Mouse (Mus musculus) neural tube, embryonic 14.5 days (tissue): ENCODE data around the gene Krt77. TPM values are rescaled to one million over a fixed set of nuclear protein-coding genes. Genes with fewer than 3 reads are reported as not detected.

ENCODE experiments used
- ATAC-seq: fragments of 200-750 bp; cut with Nextera tagmentation; 2 replicates; pipeline ENCODE4 v1.8.0; 2017; ENCODE audit warnings: low read depth, mild to moderate bottlenecking, moderate TSS enrichment, moderate library complexity
- H3K27ac ChIP-seq: fragments of 300-500 bp; sonication (generic); 2 replicates; pipeline ENCODE4 v1.5.1; 2014; ENCODE audit warnings: low read depth, mild to moderate bottlenecking, control low read depth, low read length, moderate library complexity, mixed read lengths
- H3K27me3 ChIP-seq: fragments of 300-500 bp; sonication (generic); 2 replicates; pipeline ENCODE4 v1.6.1; 2014; ENCODE audit warnings: low read length; ENCODE audit not compliant: control insufficient read depth, insufficient read depth
- H3K36me3 ChIP-seq: fragments of 300-500 bp; sonication (generic); 2 replicates; pipeline ENCODE4 v1.6.1; 2014; ENCODE audit warnings: low read length, mixed read lengths; ENCODE audit not compliant: control insufficient read depth, insufficient read depth
- H3K4me1 ChIP-seq: fragments of 300-500 bp; sonication (generic); 2 replicates; pipeline ENCODE4 v1.6.1; 2014; ENCODE audit warnings: low read length; ENCODE audit not compliant: control insufficient read depth, insufficient read depth
- H3K4me2 ChIP-seq: fragments of 300-500 bp; sonication (generic); 2 replicates; pipeline ENCODE4 v1.6.1; 2014; ENCODE audit warnings: mild to moderate bottlenecking, low read depth, low read length, control low read depth
- H3K4me3 ChIP-seq: fragments of 300-500 bp; sonication (generic); 2 replicates; pipeline ENCODE4 v1.5.1; 2014; ENCODE audit warnings: low read depth, low read length, control low read depth, mixed read lengths
- H3K9ac ChIP-seq: fragments of 300-500 bp; sonication (generic); replicated peaks from 2 replicates; pipeline ENCODE4 v1.6.1; 2014; ENCODE audit warnings: low read depth, mild to moderate bottlenecking, control low read depth, low read length, mixed read lengths
- H3K9me3 ChIP-seq: fragments of 300-500 bp; sonication (generic); 2 replicates; pipeline ENCODE4 v1.6.1; 2016; ENCODE audit warnings: low read length; ENCODE audit not compliant: control insufficient read depth
- WGBS: fragments of 180-500 bp; shearing (Covaris S2); extraction: QIAGEN DNeasy Blood & Tissue Kit; methylation state at CpG from one replicate; pipeline ENCODE4 v1.1.7; 2014; 5-methylcytosine and 5-hydroxymethylcytosine counted together
- polyA plus RNA-seq: library from polyadenylated mRNA; unstranded; fragments of >200 nt; fragmentation: Nextera tagmentation; extraction: Ambion mirVana; gene quantifications from 2 replicates; pipeline ENCODE4 v1.2.1, GENCODE M21; 2014

Gene Krt77
- polyA plus RNA-seq, 1 experiment from 2014 or later = 0.44 TPM

GRCm38 (mm10) chr15:101850694-101851093 lies 18.8 kb downstream of the Krt77 start, which contains the start of gene Krt1:
Gene Krt1, minus strand, starts transcription at chr15:101850794.
- no peak within 1 kb of the TSS for H3K4me2 ChIP-seq
- H3K27ac ChIP-seq = no peak within 1 kb of the TSS
- no peak within 1 kb of the TSS for H3K4me3 ChIP-seq
- no peaks in the 10 kb centered on the region for H3K27me3 ChIP-seq
- 81% methylated on average over 6 of the region's 6 CpGs for WGBS
- peaks cover under 1% of the 10 kb centered on the region; the same call in 1 of the 2 replicates for H3K4me1 ChIP-seq
- no peak within 1 kb of the TSS for H3K9ac ChIP-seq
- H3K9me3 ChIP-seq = no peaks in the 10 kb centered on the region
- H3K36me3 ChIP-seq = no peaks in the 10 kb centered on the region
- no peak for ATAC-seq

- under 1% methylated on average over 32 of the region's 37 CpGs for WGBS
- peak; percentile 84 for ATAC-seq
- H3K27me3 ChIP-seq = no peaks in the 10 kb centered on the region
- peak overlapping the region; percentile 41 for H3K4me3 ChIP-seq
- peak overlapping the region; percentile 60 for H3K9ac ChIP-seq
- peaks cover 6% of the 10 kb centered on the region; the same call in 1 of the 2 replicates for H3K4me1 ChIP-seq
- H3K36me3 ChIP-seq = no peaks in the 10 kb centered on the region
- H3K9me3 ChIP-seq = no peaks in the 10 kb centered on the region
- peak overlapping the region; percentile 81 for H3K27ac ChIP-seq
- peak overlapping the region; percentile 55 for H3K4me2 ChIP-seq
Observed at GRCm38 (mm10) chr15:101845971-101846403, 23.5 kb downstream of the Krt77 start.

- Histone ChIP-seq H3K36me3 (no peaks in the 10 kb centered on the region), H3K27ac (no peak overlapping the region), H3K4me1 (peaks cover 6% of the 10 kb centered on the region; the same call in 1 of the 2 replicates), H3K9me3 (no peaks in the 10 kb centered on the region), H3K4me3 (no peak overlapping the region), H3K4me2 (no peak overlapping the region), H3K27me3 (no peaks in the 10 kb centered on the region), H3K9ac (no peak overlapping the region)
- WGBS = 67% methylated on average over 9 of the region's 9 CpGs
- no peak for ATAC-seq
Observed at GRCm38 (mm10) chr15:101843192-101843591, 26.3 kb downstream of the Krt77 start.

GRCm38 (mm10) chr15:101834784-101835328 lies 34.6 kb downstream of the Krt77 start:
- no peaks in the 10 kb centered on the region for H3K27me3 ChIP-seq
- no peaks in the 10 kb centered on the region for H3K36me3 ChIP-seq
- H3K9me3 ChIP-seq = no peaks in the 10 kb centered on the region
- 65% methylated on average over 5 of the region's 5 CpGs for WGBS
- H3K4me3 ChIP-seq = no peak overlapping the region
- H3K4me2 ChIP-seq = no peak overlapping the region
- H3K4me1 ChIP-seq = no peaks in the 10 kb centered on the region
- H3K9ac ChIP-seq = no peak overlapping the region
- no peak overlapping the region for H3K27ac ChIP-seq
- ATAC-seq = no peak

GRCm38 (mm10) chr15:101833131-101833530 lies 36.4 kb downstream of the Krt77 start:
- Histone ChIP-seq H3K9ac (no peak overlapping the region), H3K27me3 (no peaks in the 10 kb centered on the region), H3K27ac (no peak overlapping the region), H3K36me3 (no peaks in the 10 kb centered on the region), H3K9me3 (no peaks in the 10 kb centered on the region), H3K4me1 (no peaks in the 10 kb centered on the region), H3K4me2 (no peak overlapping the region), H3K4me3 (no peak overlapping the region)
- no peak for ATAC-seq
- WGBS = 39% methylated on average over 6 of the region's 6 CpGs

- Histone ChIP-seq H3K9me3 (no peaks in the 10 kb centered on the region), H3K36me3 (no peaks in the 10 kb centered on the region), H3K4me2 (no peak overlapping the region), H3K4me3 (no peak overlapping the region), H3K9ac (no peak overlapping the region), H3K27me3 (no peaks in the 10 kb centered on the region), H3K4me1 (no peaks in the 10 kb centered on the region), H3K27ac (no peak overlapping the region)
- 79% methylated on average over 5 of the region's 5 CpGs for WGBS
- no peak for ATAC-seq
Observed at GRCm38 (mm10) chr15:101829441-101829840, 40.1 kb downstream of the Krt77 start.

GRCm38 (mm10) chr15:101821786-101822185 lies 47.7 kb downstream of the Krt77 start:
- Histone ChIP-seq H3K4me1 (no peaks in the 10 kb centered on the region), H3K9ac (no peak overlapping the region), H3K27ac (no peak overlapping the region), H3K4me3 (no peak overlapping the region), H3K4me2 (no peak overlapping the region), H3K9me3 (no peaks in the 10 kb centered on the region), H3K36me3 (no peaks in the 10 kb centered on the region), H3K27me3 (no peaks in the 10 kb centered on the region)
- WGBS = 42% methylated on average over 3 of the region's 3 CpGs
- ATAC-seq = no peak

- Histone ChIP-seq H3K9me3 (no peaks in the 10 kb centered on the region), H3K4me2 (no peak within 1 kb of the TSS), H3K27me3 (no peaks in the 10 kb centered on the region), H3K4me3 (no peak within 1 kb of the TSS), H3K9ac (no peak within 1 kb of the TSS), H3K27ac (no peak within 1 kb of the TSS), H3K36me3 (no peaks in the 10 kb centered on the region), H3K4me1 (no peaks in the 10 kb centered on the region)
- 82% methylated on average over 16 of the region's 16 CpGs for WGBS
- no peak for ATAC-seq
Observed at GRCm38 (mm10) chr15:101817875-101818274, 51.6 kb downstream of the Krt77 start, which contains the start of gene Krt2. Gene Krt2, minus strand, starts transcription at chr15:101818169.
